Mouse (Mus musculus) limb, embryonic 10.5 days (tissue): Measurements from ENCODE around the gene Cfap73. TPM values are rescaled to one million over a fixed set of nuclear protein-coding genes. Genes with fewer than 3 reads are reported as not detected.

Source experiments
- DNase-seq: peaks from one replicate; pipeline ENCODE4 v3.0.0-alpha.2; 2017; ENCODE audit warnings: low spot score
- H3K27ac ChIP-seq: fragments of 300-500 bp; sonication (generic); 2 replicates; pipeline ENCODE4 v1.5.1; 2016; ENCODE audit warnings: mild to moderate bottlenecking
- H3K27me3 ChIP-seq: fragments of 300-500 bp; sonication (generic); 2 replicates; pipeline ENCODE4 v1.6.1; 2016; ENCODE audit warnings: low read depth, mild to moderate bottlenecking; ENCODE audit not compliant: poor library complexity, severe bottlenecking
- H3K36me3 ChIP-seq: fragments of 300-500 bp; sonication (generic); 2 replicates; pipeline ENCODE4 v1.6.1; 2016; ENCODE audit warnings: mild to moderate bottlenecking, moderate library complexity
- H3K4me1 ChIP-seq: fragments of 300-500 bp; sonication (generic); 2 replicates; pipeline ENCODE4 v1.6.1; 2016
- H3K4me3 ChIP-seq: fragments of 300-500 bp; sonication (generic); 2 replicates; pipeline ENCODE4 v1.5.1; 2016; ENCODE audit warnings: mild to moderate bottlenecking, moderate library complexity
- H3K9me3 ChIP-seq: fragments of 300-500 bp; sonication (generic); replicated peaks from 2 replicates; pipeline ENCODE4 v1.6.1; 2016; ENCODE audit warnings: mild to moderate bottlenecking
- WGBS: fragments of 180-500 bp; shearing (Covaris S2); methylation state at CpG from one replicate; pipeline ENCODE4 v1.1.7; 2016; 5-methylcytosine and 5-hydroxymethylcytosine counted together
- polyA plus RNA-seq: library from polyadenylated mRNA; unstranded; fragments of >200 nt; fragmentation: Nextera tagmentation; extraction: Ambion mirVana; gene quantifications from 2 replicates; pipeline ENCODE4 v1.2.1, GENCODE M21; 2016

The Cfap73 gene
- polyA plus RNA-seq, 1 experiment from 2014 or later, result not detected

- Histone ChIP-seq H3K27ac (peak overlapping the region; percentile 87; the same call in 1 of the 2 replicates), H3K4me3 (peak overlapping the region; percentile 84), H3K36me3 (peaks cover 27% of the 10 kb centered on the region), H3K9me3 (no peaks in the 10 kb centered on the region), H3K27me3 (0 out of 2 replicates have a peak, but pooled peaks cover 8% of the 10 kb centered on the region), H3K4me1 (peaks cover 42% of the 10 kb centered on the region)
- DNase-seq, result no peak
- WGBS, result 12% methylated on average over 17 of the region's 17 CpGs
These were observed 47.1 kb downstream of the Cfap73 start for GRCm38 (mm10) chr5:120586741-120587615.

GRCm38 (mm10) chr5:120584968-120585367, 49.1 kb downstream of the Cfap73 start:
- DNase-seq, result no peak
- no peak overlapping the region for H3K27ac ChIP-seq
- H3K27me3 ChIP-seq, result 0 out of 2 replicates have a peak, but pooled peaks cover 8% of the 10 kb centered on the region
- WGBS, result 40% methylated on average over 15 of the region's 15 CpGs
- H3K9me3 ChIP-seq, result no peaks in the 10 kb centered on the region
- H3K4me3 ChIP-seq, result no peak overlapping the region
- H3K4me1 ChIP-seq, result peaks cover 57% of the 10 kb centered on the region
- peaks cover 43% of the 10 kb centered on the region for H3K36me3 ChIP-seq

GRCm38 (mm10) chr5:120583511-120583910, 50.5 kb downstream of the Cfap73 start:
- Histone ChIP-seq H3K4me1 (peaks cover 66% of the 10 kb centered on the region), H3K4me3 (no peak overlapping the region), H3K27ac (no peak overlapping the region), H3K9me3 (no peaks in the 10 kb centered on the region), H3K36me3 (peaks cover 45% of the 10 kb centered on the region), H3K27me3 (0 out of 2 replicates have a peak, but pooled peaks cover 8% of the 10 kb centered on the region)
- 94% methylated on average over 4 of the region's 4 CpGs for WGBS
- no peak for DNase-seq

GRCm38 (mm10) chr5:120582002-120582401, 52.0 kb downstream of the Cfap73 start:
- Histone ChIP-seq H3K4me3 (no peak overlapping the region), H3K9me3 (no peaks in the 10 kb centered on the region), H3K27ac (0 out of 2 replicates have a peak overlapping the region, but pooled peaks have one; percentile 12), H3K27me3 (0 out of 2 replicates have a peak, but pooled peaks cover 6% of the 10 kb centered on the region), H3K36me3 (peaks cover 45% of the 10 kb centered on the region), H3K4me1 (peaks cover 66% of the 10 kb centered on the region)
- DNase-seq, result no peak
- WGBS, result 86% methylated on average over 9 of the region's 9 CpGs

GRCm38 (mm10) chr5:120579898-120580626, 54.0 kb downstream of the Cfap73 start:
- peak overlapping the region; percentile 73 for H3K27ac ChIP-seq
- 89% methylated on average over 26 of the region's 26 CpGs for WGBS
- no peaks in the 10 kb centered on the region for H3K9me3 ChIP-seq
- H3K27me3 ChIP-seq, result no peaks in the 10 kb centered on the region
- H3K36me3 ChIP-seq, result peaks cover 45% of the 10 kb centered on the region
- H3K4me1 ChIP-seq, result peaks cover 61% of the 10 kb centered on the region
- H3K4me3 ChIP-seq, result no peak overlapping the region
- DNase-seq, result no peak

- Histone ChIP-seq H3K27me3 (no peaks in the 10 kb centered on the region), H3K4me1 (peaks cover 63% of the 10 kb centered on the region), H3K9me3 (no peaks in the 10 kb centered on the region), H3K36me3 (peaks cover 39% of the 10 kb centered on the region), H3K4me3 (no peak overlapping the region), H3K27ac (peak overlapping the region; percentile 73)
- WGBS, result 54% methylated on average over 26 of the region's 26 CpGs
- DNase-seq, result peak; percentile 40
These were observed 54.7 kb downstream of the Cfap73 start for GRCm38 (mm10) chr5:120579211-120579897.

- Histone ChIP-seq H3K9me3 (no peaks in the 10 kb centered on the region), H3K4me1 (peaks cover 66% of the 10 kb centered on the region), H3K4me3 (no peak overlapping the region; the same call in 1 of the 2 replicates), H3K27me3 (no peaks in the 10 kb centered on the region), H3K36me3 (peaks cover 31% of the 10 kb centered on the region), H3K27ac (peak overlapping the region; percentile 73)
- 43% methylated on average over 12 of the region's 12 CpGs for WGBS
- peak; percentile 59 for DNase-seq
These were observed 55.4 kb downstream of the Cfap73 start for GRCm38 (mm10) chr5:120578504-120579081.

Other genes with a start within 250 kb of the Cfap73 start
- not detected in 2 replicates for gene Lhx5, start 202.5 kb downstream of the Cfap73 start, polyA plus RNA-seq
- gene Sdsl, start 161.4 kb downstream of the Cfap73 start, polyA plus RNA-seq, result 5.2 and 5.6 TPM in 2 replicates
- gene Sds, start 157.7 kb downstream of the Cfap73 start, polyA plus RNA-seq, result not detected in 2 replicates
- gene Plbd2, start 130.6 kb downstream of the Cfap73 start, polyA plus RNA-seq, result 41.3 and 43.1 TPM in 2 replicates
- 3.7 and 4.4 TPM in 2 replicates for gene Slc8b1, start 123.1 kb downstream of the Cfap73 start, polyA plus RNA-seq
- gene Tpcn1, start 45.6 kb downstream of the Cfap73 start, polyA plus RNA-seq, result 12.3 and 13.2 TPM in 2 replicates
- 0.30 and 0.41 TPM in 2 replicates for gene Iqcd, start 45.2 kb downstream of the Cfap73 start, polyA plus RNA-seq
- 17.5 and 19.5 TPM in 2 replicates for gene Rita1, start 21.6 kb downstream of the Cfap73 start, polyA plus RNA-seq
- gene Ddx54, start 21.5 kb downstream of the Cfap73 start, polyA plus RNA-seq, result 58.1 and 62.6 TPM in 2 replicates
- 0.13 and 0.36 TPM in 2 replicates for gene Rasal1, start 14.6 kb upstream of the Cfap73 start, polyA plus RNA-seq
- 0.84 and 1.7 TPM in 2 replicates for gene Dtx1, start 77.7 kb upstream of the Cfap73 start, polyA plus RNA-seq
- not detected in 2 replicates for gene Oas2, start 115.6 kb upstream of the Cfap73 start, polyA plus RNA-seq
- 0.14 TPM in 1 of 2 replicates, not detected in the other for gene Oas3, start 143.4 kb upstream of the Cfap73 start, polyA plus RNA-seq
- gene Oas1e, start 161.3 kb upstream of the Cfap73 start, polyA plus RNA-seq, result not detected in 2 replicates
- 0.23 and 0.43 TPM in 2 replicates for gene Oas1c, start 178.3 kb upstream of the Cfap73 start, polyA plus RNA-seq
- not detected in 2 replicates for gene Oas1f, start 213.1 kb upstream of the Cfap73 start, polyA plus RNA-seq
- not detected in 2 replicates for gene Oas1h, start 227.2 kb upstream of the Cfap73 start, polyA plus RNA-seq